Mouse (Mus musculus): Measurements from ENCODE around the gene Tubg1.
"Not testable (repeated sequence)": the region's sequence is repeated elsewhere in the genome, so short reads cannot be mapped to it uniquely, and the experiment has no call there.

Gene Tubg1

DNA sequence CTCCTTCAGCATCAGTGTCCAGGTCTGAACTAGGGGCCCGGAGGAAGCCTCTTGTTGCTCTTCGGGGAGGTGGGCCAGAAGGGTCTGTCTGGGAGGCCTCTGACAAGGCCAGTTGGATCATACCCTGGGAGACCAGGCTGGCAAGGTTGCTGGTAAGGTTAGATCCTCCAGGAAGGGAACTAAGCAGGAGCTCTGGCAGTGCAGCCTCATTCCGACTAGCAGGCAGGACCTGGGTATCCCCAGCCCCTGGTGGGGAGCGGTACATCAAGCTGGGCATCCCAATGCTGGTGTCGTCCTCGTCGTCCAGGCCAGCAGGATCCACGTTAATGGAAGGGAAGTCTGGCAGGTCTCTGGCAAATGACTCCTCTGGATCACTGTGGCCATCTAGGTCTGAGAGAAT is 21.5 kb upstream of the Tubg1 start:
- DNase-seq (ENCODE audit: low read depth, low spot score): no peak

DNA sequence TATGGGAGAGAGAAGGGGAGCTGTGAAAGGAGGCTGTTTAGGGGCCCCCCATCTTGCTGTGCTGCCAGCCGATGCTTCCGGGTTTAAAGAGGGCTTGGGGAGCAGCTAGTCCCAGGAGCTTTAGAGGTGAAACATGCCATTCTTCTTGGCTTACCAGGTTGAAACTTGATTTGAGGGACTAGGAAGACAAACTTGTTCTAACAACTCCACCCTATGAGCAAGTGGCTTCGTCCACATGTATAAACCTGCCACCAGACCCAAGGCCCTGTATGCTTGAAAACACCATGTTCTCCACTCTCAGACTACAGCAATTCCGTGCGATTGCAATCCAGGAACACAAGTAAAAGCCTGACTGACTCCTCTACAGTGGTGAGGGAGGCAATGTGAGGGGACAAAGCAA is 16.7 kb upstream of the Tubg1 start:
- no peak for DNase-seq (ENCODE audit: low read depth, low spot score)

DNA sequence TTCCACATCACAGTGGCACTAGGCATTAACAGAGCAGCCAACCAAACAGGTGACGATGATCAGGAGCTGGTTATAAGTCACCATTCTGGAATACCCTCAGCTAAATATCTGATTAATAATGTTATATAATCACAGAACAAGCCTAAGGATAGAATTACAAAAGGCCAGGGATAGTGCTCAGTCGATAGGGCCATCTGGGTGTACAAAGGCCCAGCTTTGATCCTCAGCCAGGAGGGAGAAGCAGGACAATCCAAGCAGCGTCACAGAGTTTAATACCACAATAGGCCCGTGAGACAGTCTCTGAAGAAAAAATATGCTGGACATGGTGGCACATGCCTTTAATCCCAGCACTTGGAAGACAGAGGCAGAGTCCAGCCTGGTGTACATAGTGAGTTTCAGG is 10.4 kb upstream of the Tubg1 start:
- DNase-seq (ENCODE audit: low read depth, low spot score): no peak

DNA sequence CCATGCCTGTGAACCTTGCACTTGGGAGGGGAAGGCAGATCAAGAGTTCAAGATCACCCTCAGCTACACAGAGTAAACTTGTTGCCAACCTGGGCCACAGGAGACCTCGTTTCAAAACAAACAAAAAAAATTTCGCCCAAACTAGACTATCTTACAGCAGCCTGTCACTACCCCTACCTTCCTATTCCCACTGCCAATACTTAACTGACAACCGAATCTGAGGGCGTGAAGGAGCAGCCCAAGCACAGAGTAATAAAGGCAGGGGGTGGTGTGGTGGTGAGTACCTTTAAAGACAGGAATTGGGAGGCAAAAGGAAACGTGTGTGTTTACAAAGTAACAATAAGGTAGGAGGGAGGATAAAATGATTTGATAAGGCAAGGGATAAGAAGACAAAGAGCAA is 9.0 kb upstream of the Tubg1 start:
- no peak for DNase-seq (ENCODE audit: low read depth, low spot score)

DNA sequence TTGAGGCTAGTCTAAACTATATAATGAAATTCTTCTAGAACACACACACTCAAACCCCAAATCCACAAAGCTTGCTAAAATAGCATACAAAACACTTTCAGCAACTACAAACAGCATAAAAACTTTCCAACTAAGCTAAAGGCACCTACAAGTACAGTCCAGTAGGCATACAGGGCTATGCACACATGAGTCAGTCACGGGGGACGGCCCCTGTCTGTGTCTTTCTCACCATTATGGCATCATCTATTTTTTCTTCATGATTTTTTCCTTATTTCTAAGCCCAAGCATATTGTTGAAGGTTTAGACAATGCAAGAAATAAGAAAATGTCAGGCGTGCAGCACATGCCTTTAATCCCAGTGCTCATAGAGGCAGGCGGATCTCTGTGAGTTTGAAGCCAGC is 8.6 kb upstream of the Tubg1 start:
- DNase-seq (ENCODE audit: low read depth, low spot score): no peak

DNA sequence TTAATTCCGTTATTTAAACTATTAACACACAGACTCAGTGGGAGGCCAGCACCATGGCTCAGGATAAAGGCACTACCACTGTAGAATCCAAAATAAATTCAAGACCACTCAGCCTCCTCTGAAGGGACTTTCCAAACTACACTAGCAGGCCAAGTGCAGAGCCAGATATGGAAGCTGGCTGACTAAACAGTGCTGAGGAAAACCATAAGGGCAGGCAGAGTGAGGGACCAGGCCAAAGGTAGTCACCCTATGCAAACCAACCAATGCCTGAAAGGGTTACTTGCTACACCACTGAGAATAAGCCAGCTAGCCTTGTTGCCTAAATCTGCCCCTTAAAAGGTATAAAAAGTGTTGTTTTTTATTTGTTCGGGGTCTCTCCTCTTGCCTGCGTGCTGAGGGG is 7.6 kb upstream of the Tubg1 start:
- DNase-seq (ENCODE audit: low read depth, low spot score): no peak

DNA sequence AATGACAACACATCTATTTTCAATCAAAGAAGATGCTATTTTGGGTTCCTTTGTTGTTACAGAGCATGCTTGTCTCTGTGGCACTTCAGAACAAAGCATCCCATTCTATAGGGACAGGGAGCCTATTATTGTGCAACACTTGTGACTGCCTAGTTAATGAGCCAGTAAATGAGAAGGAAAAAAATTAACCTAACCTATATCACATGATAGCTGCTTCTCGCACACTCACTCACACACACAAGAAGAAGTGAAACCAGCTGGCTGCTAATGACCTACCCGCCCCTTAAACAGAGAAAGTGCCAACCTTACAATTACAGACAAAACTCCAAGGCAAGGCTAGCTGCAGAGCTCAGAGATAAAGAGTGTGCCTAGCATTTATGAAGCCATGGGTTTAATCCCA is 4.2 kb upstream of the Tubg1 start:
- DNase-seq (ENCODE audit: low read depth, low spot score): no peak

DNA sequence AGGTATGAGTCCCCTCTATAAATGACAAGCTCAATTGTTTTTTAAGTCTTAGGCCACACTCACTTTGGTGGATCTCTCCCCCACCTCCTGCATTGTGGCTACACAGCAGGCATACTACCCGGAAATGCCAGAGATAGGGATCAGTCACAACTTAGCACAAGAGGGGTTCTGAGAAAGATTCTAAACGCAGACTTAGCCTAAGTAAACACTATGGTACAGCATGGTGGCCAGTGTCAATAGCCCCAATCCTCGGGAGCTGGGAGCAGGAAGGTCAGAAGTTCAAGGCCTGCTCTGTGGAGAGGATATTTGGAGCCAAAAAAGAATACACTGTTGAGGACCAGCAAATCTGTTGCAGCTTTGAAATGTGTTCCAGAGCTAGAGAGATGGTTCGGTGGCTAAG is 1.6 kb upstream of the Tubg1 start:
- no peak for DNase-seq (ENCODE audit: low read depth, low spot score)

DNA sequence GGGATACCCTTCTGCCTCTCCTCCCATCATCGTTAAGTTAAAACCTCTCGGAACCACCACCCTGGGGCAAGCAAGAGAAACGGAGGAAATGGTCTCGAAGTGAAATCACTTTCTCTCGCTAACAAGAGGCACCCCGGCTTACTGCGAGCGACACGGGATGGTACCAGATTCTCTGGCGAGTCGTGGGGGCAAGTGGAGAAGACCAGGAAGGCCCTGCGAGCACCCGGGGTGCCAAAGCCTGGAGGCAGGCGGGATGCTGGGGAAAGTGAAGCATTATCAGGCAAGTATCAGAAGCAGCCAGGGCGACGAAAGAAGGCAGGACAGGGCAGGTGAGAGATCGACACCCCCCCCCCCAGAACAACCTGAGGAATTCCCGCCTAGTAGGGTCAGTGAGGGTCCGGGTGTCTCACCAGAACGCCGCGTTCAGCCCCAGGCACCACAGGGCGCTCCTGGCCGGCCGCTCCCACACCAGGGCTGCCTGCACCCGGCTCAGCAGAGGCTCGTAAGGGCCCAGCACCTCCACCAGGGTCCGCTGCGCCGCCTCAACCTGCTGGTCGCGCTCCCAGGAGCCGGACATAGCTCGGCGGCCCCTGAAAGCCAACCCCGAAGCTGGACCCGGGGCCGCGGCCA is 492 bp upstream of the Tubg1 start:
- no peak for DNase-seq (ENCODE audit: low read depth, low spot score)

DNA sequence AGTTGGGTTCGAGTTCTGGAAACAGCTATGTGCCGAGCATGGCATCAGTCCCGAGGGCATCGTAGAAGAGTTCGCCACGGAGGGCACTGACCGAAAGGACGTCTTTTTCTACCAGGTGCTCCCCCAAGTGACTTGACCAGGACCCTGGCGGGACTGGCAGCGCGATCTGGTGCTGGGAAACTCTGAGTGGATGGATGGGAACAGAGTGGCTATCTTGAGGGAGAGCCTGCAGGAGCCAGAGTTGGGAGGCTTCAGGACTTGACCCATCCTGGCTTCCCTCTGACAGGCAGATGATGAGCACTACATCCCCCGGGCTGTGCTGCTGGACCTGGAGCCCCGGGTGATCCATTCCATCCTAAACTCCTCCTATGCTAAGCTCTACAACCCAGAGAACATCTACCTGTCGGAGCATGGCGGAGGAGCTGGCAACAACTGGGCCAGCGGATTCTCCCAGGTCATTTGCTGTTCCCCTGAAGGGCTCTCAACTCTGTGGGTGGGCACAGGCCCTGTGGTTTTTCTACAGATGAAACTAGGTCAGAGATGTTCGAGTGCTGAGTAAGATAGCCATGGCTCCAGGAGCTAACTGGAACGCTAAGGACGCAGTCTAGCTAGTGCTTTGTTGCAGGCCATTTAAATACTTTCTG is 929 bp downstream of the Tubg1 start:
- DNase-seq (ENCODE audit: low read depth, low spot score): no peak

DNA sequence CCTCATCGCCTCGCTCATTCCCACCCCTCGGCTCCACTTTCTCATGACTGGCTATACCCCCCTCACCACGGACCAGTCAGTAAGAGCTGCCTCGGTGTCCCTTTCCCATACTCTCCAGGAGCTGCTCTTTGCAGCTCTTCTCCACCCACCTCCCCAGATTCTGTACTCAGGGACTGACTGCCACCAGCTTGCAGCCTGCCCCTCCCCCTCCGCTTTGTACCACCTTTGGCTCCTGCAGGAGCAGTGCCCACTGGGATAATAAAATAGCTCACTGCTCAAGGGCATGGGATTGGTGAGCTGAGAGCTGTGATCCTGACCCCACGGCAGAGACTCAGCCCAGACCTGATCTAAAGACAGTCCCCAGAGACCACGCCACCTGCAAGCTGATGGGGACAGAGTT is 4.8 kb downstream of the Tubg1 start:
- DNase-seq (ENCODE audit: low read depth, low spot score): not testable (repeated sequence)

DNA sequence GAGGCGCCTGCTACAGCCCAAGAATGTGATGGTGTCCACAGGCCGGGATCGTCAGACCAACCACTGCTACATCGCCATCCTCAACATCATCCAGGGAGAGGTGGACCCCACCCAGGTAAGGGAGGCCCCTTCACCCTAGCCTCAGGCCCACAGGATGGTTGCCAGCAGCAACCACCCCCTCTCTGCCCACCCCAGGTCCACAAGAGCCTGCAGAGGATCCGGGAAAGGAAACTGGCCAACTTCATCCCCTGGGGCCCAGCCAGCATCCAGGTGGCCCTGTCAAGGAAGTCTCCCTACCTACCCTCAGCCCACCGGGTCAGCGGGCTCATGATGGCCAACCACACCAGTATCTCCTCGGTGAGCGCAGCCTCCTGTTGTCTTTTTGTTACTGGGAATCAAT is 5.3 kb downstream of the Tubg1 start:
- not testable (repeated sequence) for DNase-seq (ENCODE audit: low read depth, low spot score)

DNA sequence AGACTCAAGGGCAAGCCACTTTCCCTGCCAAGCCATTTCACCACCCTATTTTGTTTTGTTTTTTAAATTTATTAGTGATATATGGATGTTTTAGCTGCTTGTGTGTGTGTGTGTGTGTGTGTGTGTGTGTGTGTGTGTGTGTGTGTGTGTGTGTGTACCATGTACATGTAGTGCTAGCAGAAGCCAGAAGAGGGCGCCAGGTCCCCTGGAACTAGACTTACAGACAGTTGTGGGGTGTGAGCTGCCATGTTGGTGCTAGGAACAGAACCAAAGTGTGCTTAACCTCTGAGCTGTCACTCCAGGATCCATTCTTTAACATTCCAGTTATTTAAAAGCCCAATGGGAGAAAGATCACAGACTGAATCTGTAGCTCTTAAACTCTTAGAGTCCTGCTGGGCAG is 7.3 kb downstream of the Tubg1 start:
- DNase-seq (ENCODE audit: low read depth, low spot score): no peak

DNA sequence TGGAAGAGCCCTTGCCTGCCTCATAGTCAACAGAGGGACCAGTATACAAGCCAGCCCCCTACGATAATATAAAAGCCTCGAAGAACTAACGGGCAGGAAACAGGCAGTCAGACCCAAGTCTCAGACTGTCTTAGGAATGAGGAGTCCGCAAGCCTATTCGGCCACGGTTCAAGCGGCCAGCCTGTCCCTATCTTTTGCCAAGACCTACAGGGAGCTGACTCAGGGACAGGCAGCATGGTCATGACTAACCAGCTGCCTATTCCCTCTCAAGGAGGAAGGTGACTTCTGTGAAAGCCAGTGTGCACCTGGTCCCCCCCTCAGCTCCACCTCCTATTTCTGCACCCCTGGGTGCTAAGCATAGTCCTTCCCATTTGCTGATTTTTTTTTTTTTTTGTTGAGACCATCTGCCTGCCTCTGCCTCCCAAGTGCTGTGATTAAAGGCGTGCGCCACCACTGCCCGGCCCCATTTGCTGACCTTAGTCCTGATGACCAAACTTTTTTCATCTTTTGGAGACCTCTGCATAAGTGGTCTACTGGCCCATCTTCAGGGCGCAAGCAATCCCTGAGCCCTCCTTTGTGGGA is 9.3 kb downstream of the Tubg1 start:
- no peak for DNase-seq (ENCODE audit: low read depth, low spot score)

DNA sequence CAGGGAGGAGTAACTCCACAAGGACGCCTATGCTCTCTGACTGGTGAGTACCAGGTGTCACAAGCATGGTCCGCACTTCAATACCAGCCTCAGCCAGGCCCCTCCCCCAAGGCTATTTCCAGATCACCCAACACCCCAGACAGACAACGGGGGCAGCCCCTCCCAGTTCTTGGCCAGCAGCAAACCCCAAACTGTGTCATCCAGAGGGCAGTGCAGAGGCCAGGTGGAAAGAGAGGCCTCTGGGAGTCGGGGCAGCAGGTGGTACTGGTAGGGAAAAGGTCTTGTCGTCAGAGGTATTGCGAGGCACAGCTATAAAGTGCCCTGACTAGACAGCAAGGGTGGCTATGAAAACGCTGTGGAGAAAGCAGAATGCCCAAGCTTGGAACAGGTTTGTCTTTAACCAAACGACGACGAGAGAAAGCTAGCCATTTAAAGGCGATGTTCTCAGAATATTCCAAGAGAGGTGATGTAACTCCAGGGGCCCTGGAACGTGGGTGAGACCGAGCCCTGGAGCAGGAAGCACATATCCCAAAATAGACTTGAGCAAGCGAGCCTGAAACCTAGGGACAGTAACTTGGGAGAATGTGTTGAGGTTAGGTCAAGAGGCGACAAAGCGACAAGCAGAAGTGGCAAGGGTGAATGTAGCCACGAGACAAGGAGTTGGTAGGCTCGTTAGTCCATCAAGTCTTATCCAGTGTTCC is 10.5 kb downstream of the Tubg1 start:
- DNase-seq (ENCODE audit: low read depth, low spot score): no peak

DNA sequence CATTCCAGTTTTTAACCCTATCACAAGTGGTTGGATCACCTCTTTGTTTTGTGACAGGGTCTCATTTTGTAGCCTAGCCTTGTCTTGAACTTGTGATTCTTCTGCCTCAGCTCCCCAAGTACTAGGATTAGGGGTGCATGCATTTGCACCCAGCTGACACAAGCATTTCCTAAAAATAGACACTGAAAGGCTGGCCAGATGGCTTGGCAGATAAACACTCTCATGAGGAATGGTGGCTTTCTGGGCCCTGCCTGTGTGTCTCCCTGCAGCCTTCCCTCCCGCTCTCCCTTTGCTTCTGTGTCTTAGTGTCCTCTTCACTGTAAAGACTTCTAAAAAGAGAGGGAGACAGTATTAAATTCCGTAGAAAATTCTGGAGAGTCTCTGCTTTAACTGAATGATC is 11.4 kb downstream of the Tubg1 start:
- no peak for DNase-seq (ENCODE audit: low read depth, low spot score)

DNA sequence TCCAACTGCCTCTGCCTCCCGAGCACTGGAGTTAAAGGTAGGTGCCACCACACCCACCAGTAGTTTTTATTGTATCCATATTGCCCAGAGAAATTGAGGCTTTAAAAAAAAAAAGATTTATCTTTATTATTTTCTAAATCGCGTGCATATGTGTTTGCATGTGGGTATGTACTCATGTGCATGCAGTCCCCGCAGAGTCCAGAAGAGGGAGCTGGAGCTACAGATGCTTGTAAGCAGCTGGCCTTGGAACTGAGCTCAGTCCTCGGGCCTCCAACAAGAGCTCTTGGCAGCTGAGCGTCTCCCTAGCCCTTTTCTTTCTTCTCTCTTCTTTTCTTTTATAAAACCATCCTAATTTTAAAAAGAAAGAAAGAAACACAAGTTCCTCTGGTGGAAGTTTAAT is 12.0 kb downstream of the Tubg1 start:
- DNase-seq (ENCODE audit: low read depth, low spot score): peak; percentile 56

DNA sequence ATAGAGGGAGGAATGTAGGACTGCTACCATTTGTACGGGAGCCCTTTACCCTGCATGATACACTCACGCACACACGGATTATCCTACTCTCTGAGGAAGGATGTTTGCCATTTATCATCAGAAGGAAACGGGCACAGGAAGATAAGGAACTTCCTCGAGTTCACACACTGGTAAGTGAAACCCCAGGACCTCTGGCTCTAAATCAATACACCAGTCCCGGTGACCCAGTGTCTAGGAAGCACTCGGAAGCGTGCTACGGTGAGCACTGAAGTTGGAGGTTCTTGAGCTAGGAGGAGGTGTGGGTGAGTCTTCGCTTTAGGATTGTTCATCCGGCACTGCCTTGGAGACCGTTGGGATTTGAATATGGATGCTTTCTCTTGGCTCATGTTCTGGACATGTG is 13.3 kb downstream of the Tubg1 start:
- no peak for DNase-seq (ENCODE audit: low read depth, low spot score)

DNA sequence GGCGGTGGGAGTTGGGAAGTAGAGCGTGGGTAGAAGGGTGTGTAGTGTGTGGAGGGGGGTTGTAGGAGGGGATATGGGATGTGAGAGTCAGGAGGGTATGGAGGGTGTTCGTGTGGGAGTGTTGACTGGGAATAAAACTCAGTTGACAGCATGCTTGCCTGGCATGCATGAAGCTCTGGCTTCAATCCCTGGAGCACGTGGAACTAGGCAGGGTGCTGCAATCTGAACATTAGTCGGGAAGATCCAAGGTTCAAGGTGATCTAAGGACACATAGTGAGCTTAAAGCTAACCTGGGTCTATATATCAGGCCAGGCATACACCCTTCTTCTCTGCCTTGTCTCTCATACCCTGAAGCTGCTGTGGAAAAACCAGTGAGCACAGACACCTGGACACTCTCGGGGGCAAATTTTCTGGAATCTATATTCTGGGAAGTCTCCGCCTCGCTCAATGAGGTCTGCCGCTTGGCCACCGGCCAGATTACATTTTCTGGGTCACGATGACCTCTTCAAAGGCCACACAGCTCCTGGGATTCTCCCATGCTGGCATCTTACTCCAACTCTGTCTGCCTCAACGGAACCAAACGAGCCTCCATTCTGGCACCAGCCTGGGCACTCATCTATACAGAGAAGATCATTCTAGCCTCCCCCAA is 14.6 kb downstream of the Tubg1 start:
- DNase-seq (ENCODE audit: low read depth, low spot score): no peak

DNA sequence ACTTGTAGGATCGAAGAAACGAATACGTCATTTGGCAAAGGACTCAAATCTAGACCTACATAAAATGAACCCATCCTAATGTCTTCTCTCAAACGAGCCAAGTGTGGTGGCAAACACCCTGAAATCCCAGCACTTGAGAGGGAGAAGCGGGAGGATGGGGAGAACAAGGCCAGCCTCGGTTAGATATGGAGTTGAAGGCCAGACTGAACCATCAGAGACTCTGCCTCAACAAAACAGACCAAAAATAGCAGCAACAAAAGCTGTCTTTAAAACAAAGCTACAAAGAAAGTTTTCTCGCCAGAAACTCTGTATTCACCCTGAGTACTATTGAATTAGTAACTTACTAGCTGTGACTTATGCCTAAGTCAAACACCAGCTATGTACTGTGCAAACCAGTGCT is 17.3 kb downstream of the Tubg1 start:
- no peak for DNase-seq (ENCODE audit: low read depth, low spot score)

DNA sequence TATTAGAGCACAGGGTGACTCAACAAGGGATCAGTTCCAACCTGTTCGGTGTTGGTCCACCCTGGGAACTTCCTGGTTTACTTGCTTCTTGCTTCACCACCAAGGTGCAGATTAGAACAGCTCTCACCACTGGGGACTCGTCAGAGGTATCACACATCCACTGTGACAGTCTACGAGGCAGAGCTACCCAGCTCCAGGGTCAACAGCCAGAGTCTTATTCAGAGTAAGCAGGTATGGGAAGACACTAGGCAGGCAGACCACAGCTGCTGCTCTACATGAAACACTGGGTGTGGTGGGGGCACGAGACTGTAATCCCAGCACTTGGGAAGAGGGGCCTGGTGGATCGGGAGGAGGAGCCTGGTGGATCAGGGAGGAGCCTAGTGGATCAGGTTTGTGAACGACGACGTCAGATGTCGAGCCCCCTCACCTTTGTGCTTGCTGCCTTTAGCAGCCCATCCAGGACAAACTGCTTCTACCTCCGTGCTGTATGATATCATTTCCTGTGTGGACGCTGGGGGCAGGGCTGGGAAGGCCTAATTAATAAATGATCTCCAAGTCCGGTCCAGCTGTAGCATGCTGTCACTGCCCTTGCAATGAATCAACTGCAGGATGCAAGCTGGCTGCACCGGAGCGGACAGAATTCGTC is 18.9 kb downstream of the Tubg1 start:
- peak; percentile 73 for DNase-seq (ENCODE audit: low read depth, low spot score)
